ENCODE assay signal across 20 mouse cellular contexts in the genomic region with DNA sequence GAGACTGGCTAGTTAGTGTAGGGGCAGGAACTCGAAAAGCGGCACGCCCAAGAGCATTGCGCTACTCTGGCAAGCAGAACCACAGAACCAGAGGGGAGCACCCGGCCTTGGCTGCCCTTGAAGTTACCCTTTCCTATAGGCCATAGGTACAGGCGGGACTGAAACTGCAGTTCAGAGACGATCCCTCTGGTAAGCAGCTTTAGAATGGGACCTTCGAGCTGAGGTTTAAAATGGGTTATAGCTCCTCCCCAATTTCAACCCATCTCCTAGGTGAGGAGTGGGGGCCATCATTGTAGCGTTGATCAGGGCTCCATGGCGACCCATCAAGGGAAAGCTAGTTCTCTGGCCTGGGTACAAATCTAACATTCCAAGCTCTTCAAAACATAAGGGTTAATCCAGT. TPM values are rescaled to one million over a fixed set of nuclear protein-coding genes. Genes with fewer than 3 reads are reported as not detected.
A peak's percentile ranks its signal among the peaks of the same experiment; 100 is the strongest.
DNase-seq lines count a peak whose midpoint lies in the region; ATAC-seq lines count a peak whose summit lies in the region.
"Had no signal": no experiment of that assay in that cellular context is flagged by ENCODE, and none has a peak within 500 bp of the region (broad histone marks: within the 10 kb centered on the region; RNA-seq: fewer than 3 reads in every experiment).

No protein-coding gene starts in this region.

- no peak overlapping the region for H3K4me2 ChIP-seq in midbrain, embryonic 11.5 days
- no peak overlapping the region for H3K4me2 ChIP-seq in midbrain, embryonic 14.5 days (ENCODE audit: low read length)
- no peak overlapping the region for H3K4me2 ChIP-seq in forebrain, embryonic 13.5 days
- H3K4me2 ChIP-seq: embryonic facial prominence, embryonic 12.5 days had no signal

- no peaks in the 10 kb centered on the region for H3K9me3 ChIP-seq in midbrain, embryonic 11.5 days (ENCODE audit: control insufficient read depth, low read length)
- no peaks in the 10 kb centered on the region for H3K9me3 ChIP-seq in midbrain, embryonic 14.5 days (ENCODE audit: control insufficient read depth, low read length)
- no peaks in the 10 kb centered on the region for H3K9me3 ChIP-seq in forebrain, embryonic 13.5 days (replicated peaks)
- no peaks in the 10 kb centered on the region for H3K9me3 ChIP-seq in hindbrain, embryonic 10.5 days
- H3K9me3 ChIP-seq: embryonic facial prominence, embryonic 10.5 days; embryonic facial prominence, embryonic 12.5 days had no signal

- WGBS in midbrain, embryonic 11.5 days = 93% methylated on average over 10 of the region's 10 CpGs
- 88% methylated on average over 10 of the region's 10 CpGs for WGBS in midbrain, embryonic 14.5 days
- 92% methylated on average over 10 of the region's 10 CpGs for WGBS in forebrain, embryonic 13.5 days
- WGBS in hindbrain, embryonic 10.5 days = 86% methylated on average over 10 of the region's 10 CpGs

- H3K4me1 ChIP-seq in midbrain, embryonic 11.5 days (ENCODE audit: control insufficient read depth, insufficient read depth, low read length) = 0 out of 2 replicates have a peak, but pooled peaks cover 3% of the 10 kb centered on the region
- H3K4me1 ChIP-seq in midbrain, embryonic 14.5 days (ENCODE audit: control insufficient read depth, insufficient read depth, low read length) = peaks cover 5% of the 10 kb centered on the region
- peaks cover 6% of the 10 kb centered on the region for H3K4me1 ChIP-seq in forebrain, embryonic 13.5 days
- peaks cover 25% of the 10 kb centered on the region for H3K4me1 ChIP-seq in hindbrain, embryonic 10.5 days (replicated peaks)

- DNase-seq in midbrain, embryonic 11.5 days (ENCODE audit: low spot score, missing footprints) = peak; percentile 49
- DNase-seq in midbrain, embryonic 14.5 days = no peak
- DNase-seq in R1 (ENCODE audit: low read depth, low spot score) = peak; percentile 39
- DNase-seq in hindbrain, embryonic 10.5 days (ENCODE audit: low spot score) = no peak
- DNase-seq: adrenal gland, adult 8-10 months; adrenal gland, postnatal 14 days; adrenal gland, postnatal 36 days; cerebellum, adult 11-12 months; cerebellum, adult 2 months; cerebellum, adult 9-10 months; cerebellum, postnatal 10 days; cerebellum, postnatal 25 days had no signal

- H3K36me3 ChIP-seq in midbrain, embryonic 11.5 days (ENCODE audit: control insufficient read depth, insufficient read depth, low read length) = no peaks in the 10 kb centered on the region
- H3K36me3 ChIP-seq in midbrain, embryonic 14.5 days (ENCODE audit: control insufficient read depth, insufficient read depth, low read length) = no peaks in the 10 kb centered on the region
- no peaks in the 10 kb centered on the region for H3K36me3 ChIP-seq in forebrain, embryonic 13.5 days (ENCODE audit: poor library complexity, severe bottlenecking)
- H3K36me3 ChIP-seq in hindbrain, embryonic 10.5 days = no peaks in the 10 kb centered on the region
- H3K36me3 ChIP-seq: embryonic facial prominence, embryonic 10.5 days; embryonic facial prominence, embryonic 12.5 days; G1E had no signal

- H3K27me3 ChIP-seq in midbrain, embryonic 11.5 days (ENCODE audit: control insufficient read depth, insufficient read depth, low read length) = no peaks in the 10 kb centered on the region
- no peaks in the 10 kb centered on the region for H3K27me3 ChIP-seq in midbrain, embryonic 14.5 days (ENCODE audit: control insufficient read depth, insufficient read depth, low read length)
- no peaks in the 10 kb centered on the region for H3K27me3 ChIP-seq in forebrain, embryonic 13.5 days
- H3K27me3 ChIP-seq in hindbrain, embryonic 10.5 days (ENCODE audit: insufficient read depth, poor library complexity, severe bottlenecking) = peaks cover 12% of the 10 kb centered on the region

- no peak overlapping the region for H3K9ac ChIP-seq in midbrain, embryonic 11.5 days (ENCODE audit: low read length)
- no peak overlapping the region for H3K9ac ChIP-seq in midbrain, embryonic 14.5 days (replicated peaks; ENCODE audit: low read length)
- H3K9ac ChIP-seq in forebrain, embryonic 13.5 days = no peak overlapping the region
- H3K9ac ChIP-seq: embryonic facial prominence, embryonic 12.5 days had no signal

- H3K27ac ChIP-seq in midbrain, embryonic 11.5 days (ENCODE audit: low read depth, low read length) = no peak overlapping the region
- no peak overlapping the region for H3K27ac ChIP-seq in midbrain, embryonic 14.5 days (replicated peaks; ENCODE audit: low read depth, low read length)
- no peak overlapping the region for H3K27ac ChIP-seq in forebrain, embryonic 13.5 days
- no peak overlapping the region for H3K27ac ChIP-seq in hindbrain, embryonic 10.5 days
- H3K27ac ChIP-seq: embryonic facial prominence, embryonic 10.5 days; embryonic facial prominence, embryonic 12.5 days had no signal

- no peak overlapping the region for H3K4me3 ChIP-seq in midbrain, embryonic 11.5 days (ENCODE audit: low read depth, low read length)
- no peak overlapping the region for H3K4me3 ChIP-seq in midbrain, embryonic 14.5 days (replicated peaks; ENCODE audit: low read depth, low read length)
- no peak overlapping the region for H3K4me3 ChIP-seq in forebrain, embryonic 13.5 days
- no peak overlapping the region for H3K4me3 ChIP-seq in hindbrain, embryonic 10.5 days
- H3K4me3 ChIP-seq: embryonic facial prominence, embryonic 10.5 days; embryonic facial prominence, embryonic 12.5 days had no signal

- ATAC-seq in midbrain, embryonic 11.5 days (ENCODE audit: low FRiP score) = no peak
- no peak for ATAC-seq in midbrain, embryonic 14.5 days (ENCODE audit: low FRiP score, low TSS enrichment)
- ATAC-seq in forebrain, embryonic 13.5 days = no peak
- ATAC-seq: activated CD4-positive, CD25-positive, alpha-beta regulatory T cell, adult 4 months; forebrain, embryonic 14.5 days; forebrain, embryonic 16.5 days; Patski had no signal

RNA-seq across cellular contexts. Expression of gene Dclk2, which starts 3.0 kb away (rescaled TPM):
- 23.0 and 23.1 TPM in 2 replicates for polyA plus RNA-seq in midbrain, embryonic 11.5 days (2014; fragmentation: Nextera tagmentation; extraction: Ambion mirVana)
- polyA plus RNA-seq in midbrain, embryonic 14.5 days (2014; fragmentation: Nextera tagmentation; extraction: Ambion mirVana) = 78.9 and 91.1 TPM in 2 replicates
- 81.1 and 87.2 TPM in 2 replicates for polyA plus RNA-seq in forebrain, embryonic 13.5 days (2015; fragmentation: Nextera tagmentation; extraction: Ambion mirVana)
- 20.4 and 38.9 TPM in 2 replicates for polyA plus RNA-seq in hindbrain, embryonic 10.5 days (2016; fragmentation: Nextera tagmentation; extraction: Ambion mirVana)
- polyA plus RNA-seq: G1E had no signal

Comparison
In these comparisons a context has a peak if more than half of its experiments do, and no peak if none do; other contexts are left out.
1. DNase-seq: peak in midbrain, embryonic 11.5 days (single experiment) and R1 (single experiment); none in midbrain, embryonic 14.5 days (single experiment) and hindbrain, embryonic 10.5 days (single experiment).